Mouse (Mus musculus): ENCODE measurements around the gene Ncmap. TPM values are rescaled to one million over a fixed set of nuclear protein-coding genes. Genes with fewer than 3 reads are reported as not detected.

The Ncmap gene
- polyA plus RNA-seq, 1 experiment from 2014 or later, result 0.83 TPM

DNA sequence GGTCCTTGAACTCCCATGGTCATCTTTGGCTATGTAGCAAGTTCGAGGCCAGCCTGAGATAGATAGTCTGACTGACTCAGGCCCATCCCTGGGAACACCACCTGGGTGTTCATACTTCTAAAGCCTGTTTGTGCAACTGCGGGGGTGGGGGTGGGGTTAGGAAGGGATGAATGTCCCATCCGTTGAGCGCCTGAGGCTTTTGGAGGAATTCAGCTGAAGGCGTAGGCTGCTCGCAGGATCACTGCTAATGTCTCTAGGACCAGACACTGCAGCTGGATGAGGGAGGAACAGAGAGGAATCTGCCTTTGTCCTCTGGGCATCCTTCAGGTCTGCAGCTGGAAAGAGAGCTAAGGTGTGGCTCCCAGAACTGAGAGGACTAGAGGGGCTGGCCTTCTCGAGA is 3.4 kb downstream of the Ncmap start:
- 87% methylated on average over 7 of the region's 7 CpGs for WGBS
- no peak overlapping the region for H3K27ac ChIP-seq (ENCODE audit: low read length)
- peaks cover 29% of the 10 kb centered on the region for H3K27me3 ChIP-seq (ENCODE audit: control insufficient read depth, insufficient read depth, low read depth, low read length)
- no peak overlapping the region for H3K4me3 ChIP-seq (ENCODE audit: low read depth, low read length)
- H3K36me3 ChIP-seq (ENCODE audit: control insufficient read depth, insufficient read depth, low read length), result no peaks in the 10 kb centered on the region
- no peak for ATAC-seq
- no peak overlapping the region for H3K4me2 ChIP-seq (ENCODE audit: low read length)
- H3K9ac ChIP-seq (ENCODE audit: low read depth, low read length), result no peak overlapping the region
- H3K4me1 ChIP-seq (ENCODE audit: control insufficient read depth, insufficient read depth, low read length), result peaks cover 2% of the 10 kb centered on the region; the same call in 1 of the 2 replicates
- H3K9me3 ChIP-seq (replicated peaks; ENCODE audit: control insufficient read depth, low read length, poor library complexity, severe bottlenecking), result no peaks in the 10 kb centered on the region

DNA sequence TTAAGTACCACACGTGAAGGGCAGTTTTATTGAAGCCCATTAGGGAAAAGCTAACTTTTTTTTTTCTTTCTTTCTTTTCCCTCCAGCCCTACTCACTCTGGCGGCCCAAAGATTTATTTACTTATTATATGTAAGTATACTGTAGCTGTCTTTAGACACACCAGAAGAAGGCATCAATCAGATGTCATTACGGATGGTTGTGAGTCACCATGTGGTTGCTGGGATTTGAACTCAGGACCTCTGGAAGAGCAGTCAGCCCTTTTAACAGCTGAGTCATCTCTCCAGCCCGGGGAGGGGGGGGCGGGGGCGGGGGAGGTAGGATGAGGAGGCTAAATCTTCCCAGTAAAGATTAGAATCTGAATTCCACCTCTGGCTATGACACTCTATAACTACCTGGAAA is 4.6 kb downstream of the Ncmap start:
- H3K9ac ChIP-seq (ENCODE audit: low read depth, low read length), result no peak overlapping the region
- peaks cover 16% of the 10 kb centered on the region for H3K27me3 ChIP-seq (ENCODE audit: control insufficient read depth, insufficient read depth, low read depth, low read length)
- no peak overlapping the region for H3K4me3 ChIP-seq (ENCODE audit: low read depth, low read length)
- no peak for ATAC-seq
- peaks cover 2% of the 10 kb centered on the region; the same call in 1 of the 2 replicates for H3K4me1 ChIP-seq (ENCODE audit: control insufficient read depth, insufficient read depth, low read length)
- H3K9me3 ChIP-seq (replicated peaks; ENCODE audit: control insufficient read depth, low read length, poor library complexity, severe bottlenecking), result no peaks in the 10 kb centered on the region
- no peak overlapping the region for H3K27ac ChIP-seq (ENCODE audit: low read length)
- no peaks in the 10 kb centered on the region for H3K36me3 ChIP-seq (ENCODE audit: control insufficient read depth, insufficient read depth, low read length)
- H3K4me2 ChIP-seq (ENCODE audit: low read length), result no peak overlapping the region
- WGBS, result 84% methylated on average over 6 of the region's 6 CpGs

DNA sequence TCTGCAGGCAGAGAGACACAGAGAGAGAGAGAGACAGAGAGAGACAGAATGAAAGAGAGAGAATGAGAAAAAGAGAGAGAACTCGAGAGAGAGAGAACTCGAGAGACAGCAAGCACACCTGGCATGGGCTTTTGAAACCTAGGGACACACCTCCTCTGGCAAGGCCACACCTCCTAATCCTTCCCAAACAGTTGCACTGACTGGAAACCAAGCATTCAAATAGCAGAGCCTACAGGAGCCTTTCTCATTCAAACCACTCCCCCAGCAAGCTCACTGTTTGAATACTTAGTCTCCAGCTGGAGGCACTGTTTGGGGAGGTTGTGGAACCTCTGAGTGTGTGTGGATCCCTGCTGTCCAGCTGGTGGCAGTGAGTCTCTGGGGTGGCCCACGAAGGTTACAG is 5.2 kb downstream of the Ncmap start:
- Histone ChIP-seq H3K9ac (ENCODE audit: low read depth, low read length) (no peak overlapping the region), H3K4me2 (ENCODE audit: low read length) (no peak overlapping the region), H3K4me3 (ENCODE audit: low read depth, low read length) (no peak overlapping the region), H3K27me3 (ENCODE audit: control insufficient read depth, insufficient read depth, low read depth, low read length) (peaks cover 11% of the 10 kb centered on the region), H3K9me3 (replicated peaks; ENCODE audit: control insufficient read depth, low read length, poor library complexity, severe bottlenecking) (no peaks in the 10 kb centered on the region), H3K27ac (ENCODE audit: low read length) (no peak overlapping the region), H3K4me1 (ENCODE audit: control insufficient read depth, insufficient read depth, low read length) (peaks cover 1% of the 10 kb centered on the region; the same call in 1 of the 2 replicates), H3K36me3 (ENCODE audit: control insufficient read depth, insufficient read depth, low read length) (no peaks in the 10 kb centered on the region)
- no peak for ATAC-seq
- WGBS, result 79% methylated on average over 3 of the region's 3 CpGs

DNA sequence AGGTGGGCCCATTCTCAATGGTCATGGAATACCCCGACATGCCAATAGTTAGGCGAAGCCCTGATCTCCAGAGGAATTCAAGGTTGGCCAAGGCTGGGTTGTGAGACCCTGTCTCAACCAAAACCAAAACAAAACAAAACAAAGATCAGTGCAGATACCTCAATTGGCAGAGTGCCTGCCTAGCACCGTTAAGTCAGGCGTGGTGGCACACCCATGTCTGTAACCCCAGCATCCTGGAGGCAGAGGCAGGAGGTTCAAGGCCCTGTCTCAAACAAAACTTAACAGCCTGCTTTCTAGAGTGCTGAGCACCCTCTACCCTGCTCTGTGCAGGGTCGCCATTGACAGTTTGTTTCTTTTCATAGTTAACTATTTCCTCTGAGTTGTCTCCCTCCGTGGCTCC is 7.0 kb downstream of the Ncmap start:
- ATAC-seq, result no peak
- no peak overlapping the region for H3K4me3 ChIP-seq (ENCODE audit: low read depth, low read length)
- H3K9ac ChIP-seq (ENCODE audit: low read depth, low read length), result no peak overlapping the region
- H3K27ac ChIP-seq (ENCODE audit: low read length), result no peak overlapping the region
- H3K27me3 ChIP-seq (ENCODE audit: control insufficient read depth, insufficient read depth, low read depth, low read length), result no peaks in the 10 kb centered on the region
- WGBS, result 69% methylated on average over 6 of the region's 6 CpGs
- no peaks in the 10 kb centered on the region for H3K4me1 ChIP-seq (ENCODE audit: control insufficient read depth, insufficient read depth, low read length)
- no peak overlapping the region for H3K4me2 ChIP-seq (ENCODE audit: low read length)
- H3K9me3 ChIP-seq (replicated peaks; ENCODE audit: control insufficient read depth, low read length, poor library complexity, severe bottlenecking), result no peaks in the 10 kb centered on the region
- no peaks in the 10 kb centered on the region for H3K36me3 ChIP-seq (ENCODE audit: control insufficient read depth, insufficient read depth, low read length)

DNA sequence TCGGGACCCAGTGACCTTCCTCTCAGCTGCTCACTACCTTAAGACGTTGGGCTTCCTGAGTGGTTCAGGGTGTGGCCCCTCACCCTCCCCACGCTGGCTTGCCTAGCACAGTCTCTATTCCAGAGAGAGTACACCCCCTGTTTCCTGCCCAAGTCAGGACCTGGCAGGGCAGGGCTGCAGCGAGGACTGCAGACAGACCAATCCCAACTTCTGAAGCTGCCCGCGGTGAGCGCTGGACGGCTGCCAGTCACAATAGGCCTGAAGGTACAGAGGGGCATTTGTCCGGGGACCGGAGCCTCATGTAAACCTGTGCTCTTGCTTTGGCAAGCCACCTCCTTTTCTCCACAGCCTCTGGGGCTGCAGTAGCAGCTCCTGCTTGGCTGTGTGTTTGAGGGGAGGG is 12.4 kb downstream of the Ncmap start:
- no peak for ATAC-seq
- WGBS, result 65% methylated on average over 10 of the region's 10 CpGs

DNA sequence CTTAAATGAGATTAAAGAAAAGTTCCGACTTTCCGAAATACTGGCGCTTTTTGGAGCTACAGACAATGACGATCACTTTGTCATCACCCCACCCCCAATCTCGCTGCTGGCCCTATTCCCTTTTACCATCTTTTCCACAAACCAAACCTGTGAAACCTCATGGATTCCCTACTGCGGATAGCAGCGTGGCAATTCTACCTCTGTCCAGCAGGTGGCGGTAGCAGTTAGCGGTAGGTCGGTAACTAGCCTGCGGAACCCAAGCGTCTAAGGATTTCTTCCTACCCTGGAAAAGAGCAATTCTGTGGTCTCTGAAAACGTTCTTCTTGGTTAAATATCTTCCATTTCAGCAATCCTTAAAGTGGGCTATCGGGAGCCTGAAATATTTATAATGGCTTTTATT is 15.7 kb downstream of the Ncmap start:
- H3K4me3 ChIP-seq (ENCODE audit: low read depth, low read length), result no peak overlapping the region
- no peak overlapping the region for H3K4me2 ChIP-seq (ENCODE audit: low read length)
- no peak overlapping the region for H3K27ac ChIP-seq (ENCODE audit: low read length)
- H3K9me3 ChIP-seq (replicated peaks; ENCODE audit: control insufficient read depth, low read length, poor library complexity, severe bottlenecking), result no peaks in the 10 kb centered on the region
- no peaks in the 10 kb centered on the region for H3K36me3 ChIP-seq (ENCODE audit: control insufficient read depth, insufficient read depth, low read length)
- peaks cover 3% of the 10 kb centered on the region for H3K27me3 ChIP-seq (ENCODE audit: control insufficient read depth, insufficient read depth, low read depth, low read length)
- H3K4me1 ChIP-seq (ENCODE audit: control insufficient read depth, insufficient read depth, low read length), result no peaks in the 10 kb centered on the region
- no peak overlapping the region for H3K9ac ChIP-seq (ENCODE audit: low read depth, low read length)
- no peak for ATAC-seq
- WGBS, result 3% methylated on average over 14 of the region's 14 CpGs

More for the DNA sequence above, 12.4 kb downstream of the Ncmap start:
- Histone ChIP-seq H3K36me3 (ENCODE audit: control insufficient read depth, insufficient read depth, low read length) (no peaks in the 10 kb centered on the region), H3K9me3 (replicated peaks; ENCODE audit: control insufficient read depth, low read length, poor library complexity, severe bottlenecking) (no peaks in the 10 kb centered on the region), H3K27me3 (ENCODE audit: control insufficient read depth, insufficient read depth, low read depth, low read length) (peaks cover 3% of the 10 kb centered on the region), H3K4me3 (ENCODE audit: low read depth, low read length) (no peak overlapping the region), H3K4me1 (ENCODE audit: control insufficient read depth, insufficient read depth, low read length) (no peaks in the 10 kb centered on the region), H3K4me2 (ENCODE audit: low read length) (no peak overlapping the region), H3K9ac (ENCODE audit: low read depth, low read length) (no peak overlapping the region), H3K27ac (ENCODE audit: low read length) (no peak overlapping the region)

DNA sequence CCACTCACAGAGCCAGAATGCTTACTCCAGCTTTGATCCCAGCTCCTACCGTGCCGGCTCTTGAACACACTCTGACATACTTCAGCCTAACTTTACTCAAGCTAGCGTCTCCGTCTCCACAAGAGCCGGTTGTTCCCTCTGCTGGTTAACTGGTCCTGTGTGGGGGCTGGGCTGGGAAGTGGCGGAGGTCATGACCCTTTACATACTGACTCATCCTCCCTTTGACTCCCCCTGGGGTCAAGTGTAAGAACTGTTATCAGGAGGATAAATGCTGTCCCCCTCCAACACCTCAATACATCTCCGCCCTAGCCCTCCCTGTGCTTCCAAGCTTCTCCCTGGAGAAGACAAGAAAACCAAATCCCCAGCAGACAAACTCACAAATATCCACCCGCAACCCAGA is 16.7 kb downstream of the Ncmap start:
- no peak overlapping the region for H3K4me3 ChIP-seq (ENCODE audit: low read depth, low read length)
- no peak for ATAC-seq
- WGBS, result 55% methylated on average over 8 of the region's 8 CpGs

DNA sequence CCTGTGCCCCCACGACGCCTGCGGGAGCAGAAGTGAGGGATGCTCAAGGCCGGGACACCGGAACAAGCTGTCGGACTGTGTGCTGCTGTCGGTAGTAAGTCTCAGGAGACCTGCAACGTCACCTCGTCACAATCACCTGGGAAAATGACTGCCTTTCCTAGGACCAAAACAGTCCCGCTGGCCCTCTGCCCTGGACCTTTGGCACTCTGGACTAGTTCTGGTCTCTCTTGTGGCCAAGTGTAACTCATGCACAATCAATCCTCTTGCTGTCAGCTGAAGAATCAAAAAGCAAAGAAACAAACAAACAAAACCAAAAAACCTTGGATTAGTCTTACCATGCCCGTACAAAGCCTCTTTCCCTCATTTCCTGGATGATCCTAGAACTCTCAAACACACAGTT is 20.8 kb downstream of the Ncmap start:
- ATAC-seq, result no peak
- Histone ChIP-seq H3K36me3 (ENCODE audit: control insufficient read depth, insufficient read depth, low read length) (no peaks in the 10 kb centered on the region), H3K4me1 (ENCODE audit: control insufficient read depth, insufficient read depth, low read length) (no peaks in the 10 kb centered on the region), H3K27me3 (ENCODE audit: control insufficient read depth, insufficient read depth, low read depth, low read length) (no peaks in the 10 kb centered on the region), H3K4me2 (ENCODE audit: low read length) (no peak overlapping the region), H3K27ac (ENCODE audit: low read length) (no peak overlapping the region), H3K9ac (ENCODE audit: low read depth, low read length) (no peak overlapping the region), H3K4me3 (ENCODE audit: low read depth, low read length) (no peak overlapping the region), H3K9me3 (replicated peaks; ENCODE audit: control insufficient read depth, low read length, poor library complexity, severe bottlenecking) (no peaks in the 10 kb centered on the region)
- 89% methylated on average over 11 of the region's 11 CpGs for WGBS

More for the DNA sequence above, 16.7 kb downstream of the Ncmap start:
- no peak overlapping the region for H3K9ac ChIP-seq (ENCODE audit: low read depth, low read length)
- H3K27me3 ChIP-seq (ENCODE audit: control insufficient read depth, insufficient read depth, low read depth, low read length), result peaks cover 3% of the 10 kb centered on the region
- H3K4me1 ChIP-seq (ENCODE audit: control insufficient read depth, insufficient read depth, low read length), result no peaks in the 10 kb centered on the region
- no peaks in the 10 kb centered on the region for H3K36me3 ChIP-seq (ENCODE audit: control insufficient read depth, insufficient read depth, low read length)
- H3K4me2 ChIP-seq (ENCODE audit: low read length), result no peak overlapping the region
- no peaks in the 10 kb centered on the region for H3K9me3 ChIP-seq (replicated peaks; ENCODE audit: control insufficient read depth, low read length, poor library complexity, severe bottlenecking)
- H3K27ac ChIP-seq (ENCODE audit: low read length), result no peak overlapping the region

DNA sequence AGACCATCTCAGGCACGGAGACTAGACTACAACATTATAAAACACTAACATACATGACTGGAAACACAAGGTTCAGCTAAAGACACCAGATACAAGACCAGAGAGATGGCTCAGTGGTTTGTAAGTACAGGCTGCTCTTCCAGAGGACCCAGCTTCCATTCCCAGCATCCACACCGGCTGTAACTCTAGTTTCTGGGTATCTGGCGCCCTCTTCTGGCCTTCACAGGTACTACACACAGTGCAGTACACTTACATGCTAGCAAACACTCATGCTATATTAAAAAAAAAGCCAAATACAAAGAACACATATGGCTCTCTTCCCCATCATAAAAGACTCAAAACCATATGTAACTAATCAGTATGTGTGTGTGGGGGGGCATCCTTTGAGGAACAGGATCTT is 22.6 kb downstream of the Ncmap start:
- no peak for ATAC-seq
- Histone ChIP-seq H3K27ac (ENCODE audit: low read length) (no peak overlapping the region), H3K9ac (ENCODE audit: low read depth, low read length) (no peak overlapping the region), H3K9me3 (replicated peaks; ENCODE audit: control insufficient read depth, low read length, poor library complexity, severe bottlenecking) (no peaks in the 10 kb centered on the region), H3K4me1 (ENCODE audit: control insufficient read depth, insufficient read depth, low read length) (no peaks in the 10 kb centered on the region), H3K4me3 (ENCODE audit: low read depth, low read length) (no peak overlapping the region), H3K27me3 (ENCODE audit: control insufficient read depth, insufficient read depth, low read depth, low read length) (no peaks in the 10 kb centered on the region), H3K4me2 (ENCODE audit: low read length) (no peak overlapping the region), H3K36me3 (ENCODE audit: control insufficient read depth, insufficient read depth, low read length) (no peaks in the 10 kb centered on the region)
- 68% methylated on average over 3 of the region's 3 CpGs for WGBS

DNA sequence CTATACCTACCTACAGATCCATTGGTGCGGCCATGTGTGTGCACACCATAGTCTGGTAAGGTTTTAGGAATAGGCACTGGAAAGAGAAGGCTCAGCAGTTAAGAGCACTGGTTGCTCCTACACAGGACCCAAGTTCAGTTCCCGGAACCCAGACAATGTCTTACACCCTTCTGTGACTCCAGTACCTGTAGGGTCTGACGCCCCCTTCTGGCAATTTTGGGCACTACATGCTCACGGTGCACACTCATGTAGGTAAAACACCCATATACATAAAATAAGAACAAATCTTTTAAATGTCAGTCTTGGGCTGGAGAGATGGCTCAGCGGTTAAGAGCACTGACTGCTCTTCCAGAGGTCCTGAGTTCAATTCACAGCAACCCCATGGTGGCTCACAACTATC is 24.7 kb downstream of the Ncmap start:
- Histone ChIP-seq H3K36me3 (ENCODE audit: control insufficient read depth, insufficient read depth, low read length) (no peaks in the 10 kb centered on the region), H3K4me1 (ENCODE audit: control insufficient read depth, insufficient read depth, low read length) (no peaks in the 10 kb centered on the region), H3K4me3 (ENCODE audit: low read depth, low read length) (no peak overlapping the region), H3K9ac (ENCODE audit: low read depth, low read length) (no peak overlapping the region), H3K27me3 (ENCODE audit: control insufficient read depth, insufficient read depth, low read depth, low read length) (no peaks in the 10 kb centered on the region), H3K27ac (ENCODE audit: low read length) (no peak overlapping the region), H3K4me2 (ENCODE audit: low read length) (no peak overlapping the region), H3K9me3 (replicated peaks; ENCODE audit: control insufficient read depth, low read length, poor library complexity, severe bottlenecking) (no peaks in the 10 kb centered on the region)
- ATAC-seq, result no peak
- 77% methylated on average over 5 of the region's 5 CpGs for WGBS

Measured in midbrain, embryonic 16.5 days (tissue).